In the genomic region with DNA sequence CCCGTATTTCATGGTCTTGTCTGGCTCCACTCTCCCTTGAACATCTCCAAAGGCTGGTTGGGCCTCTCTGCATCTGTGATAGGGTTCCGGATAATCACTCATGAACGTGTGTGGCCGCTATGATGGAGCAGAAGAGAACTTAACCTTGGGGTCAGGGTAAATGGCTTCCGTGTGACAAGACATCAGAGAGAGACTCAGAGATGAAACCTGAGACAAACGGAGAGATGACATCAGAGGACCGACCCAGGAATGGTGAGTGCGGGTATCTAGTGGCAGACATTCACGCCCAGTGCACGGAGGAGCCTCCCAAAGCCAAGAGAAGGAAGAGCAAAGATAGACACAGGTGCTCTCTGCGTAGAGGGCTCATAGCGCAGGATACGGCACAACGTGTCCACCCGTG, we compare ENCODE assay signal across 18 mouse cellular contexts.
A peak's percentile ranks its signal among the peaks of the same experiment; 100 is the strongest.
DNase-seq lines count a peak whose midpoint lies in the region; ATAC-seq lines count a peak whose summit lies in the region.
"Had no signal": no experiment of that assay in that cellular context is flagged by ENCODE, and none has a peak within 500 bp of the region (broad histone marks: within the 10 kb centered on the region; RNA-seq: fewer than 3 reads in every experiment).

No protein-coding gene starts in this region.

- no peaks in the 10 kb centered on the region for H3K27me3 ChIP-seq in embryonic facial prominence, embryonic 11.5 days (ENCODE audit: control insufficient read depth, insufficient read depth, low read length)
- H3K27me3 ChIP-seq: forebrain, embryonic 15.5 days had no signal

- H3K4me1 ChIP-seq in embryonic facial prominence, embryonic 11.5 days (ENCODE audit: control insufficient read depth, insufficient read depth, low read length), result no peaks in the 10 kb centered on the region

- peak; percentile 55 for DNase-seq in embryo, embryonic 10 days (ENCODE audit: low spot score)
- DNase-seq in embryo, embryonic 9.5 days (ENCODE audit: extremely low spot score), result no peak
- DNase-seq in embryo, embryonic 11 days, result peak; percentile 41
- peak; percentile 56 for DNase-seq in embryonic facial prominence, embryonic 11.5 days (ENCODE audit: low spot score)
- no peak for DNase-seq in urinary bladder, postnatal 10 days (ENCODE audit: low spot score)
- DNase-seq: adrenal gland, adult 8-10 months; adrenal gland, postnatal 25 days; cerebellum, adult 11 months; cerebellum, adult 18-20 months; cerebellum, adult 8-10 months; cerebellum, adult 9-11 months; cerebellum, postnatal 14 days; cerebellum, postnatal 36 days; forebrain, postnatal 0 days had no signal

- no peak for ATAC-seq in embryonic facial prominence, embryonic 11.5 days (replicated peaks; ENCODE audit: insufficient number of reproducible peaks, low FRiP score, low TSS enrichment, low read depth)
- no peak for ATAC-seq in monocyte, adult 5-6 weeks (replicated peaks; ENCODE audit: insufficient number of reproducible peaks, low FRiP score, low TSS enrichment, poor library complexity, severe bottlenecking)
- ATAC-seq: forebrain, embryonic 13.5 days; forebrain, embryonic 15.5 days; forebrain, postnatal 0 days had no signal

- H3K27ac ChIP-seq in embryonic facial prominence, embryonic 11.5 days (replicated peaks; ENCODE audit: low read depth, low read length), result no peak overlapping the region
- H3K27ac ChIP-seq: embryonic facial prominence, embryonic 12.5 days; forebrain, embryonic 13.5 days; forebrain, embryonic 15.5 days had no signal

- no peak overlapping the region for H3K9ac ChIP-seq in embryonic facial prominence, embryonic 11.5 days (replicated peaks; ENCODE audit: low read length)
- H3K9ac ChIP-seq: embryonic facial prominence, embryonic 12.5 days; forebrain, embryonic 13.5 days; forebrain, embryonic 15.5 days; forebrain, postnatal 0 days had no signal

- H3K4me2 ChIP-seq in embryonic facial prominence, embryonic 11.5 days (ENCODE audit: low read depth, low read length), result no peak overlapping the region
- H3K4me2 ChIP-seq: embryonic facial prominence, embryonic 12.5 days; forebrain, embryonic 13.5 days; forebrain, embryonic 15.5 days had no signal

- H3K36me3 ChIP-seq in embryonic facial prominence, embryonic 11.5 days (replicated peaks; ENCODE audit: control insufficient read depth, insufficient read depth, low read depth, low read length), result no peaks in the 10 kb centered on the region
- H3K36me3 ChIP-seq: embryonic facial prominence, embryonic 12.5 days; forebrain, embryonic 15.5 days had no signal

- H3K4me3 ChIP-seq in embryonic facial prominence, embryonic 11.5 days (ENCODE audit: low read depth, low read length), result no peak overlapping the region
- H3K4me3 ChIP-seq: embryonic facial prominence, embryonic 12.5 days; forebrain, embryonic 13.5 days; forebrain, embryonic 15.5 days had no signal

- 50% methylated on average over 15 of the region's 15 CpGs for WGBS in embryonic facial prominence, embryonic 11.5 days

- H3K9me3 ChIP-seq in embryonic facial prominence, embryonic 11.5 days (replicated peaks; ENCODE audit: control insufficient read depth, low read length), result no peaks in the 10 kb centered on the region
- H3K9me3 ChIP-seq: embryonic facial prominence, embryonic 12.5 days; forebrain, embryonic 13.5 days; forebrain, embryonic 15.5 days had no signal

Comparison
In these comparisons a context has a peak if more than half of its experiments do, and no peak if none do; other contexts are left out.
1. DNase-seq: peak in embryo, embryonic 10 days (single experiment), embryo, embryonic 11 days (single experiment) and embryonic facial prominence, embryonic 11.5 days (single experiment); none in embryo, embryonic 9.5 days (single experiment) and urinary bladder, postnatal 10 days (single experiment).